Mouse (Mus musculus): ENCODE data around the gene Lrrc10b.

Gene Lrrc10b

GRCm38 (mm10) chr19:10456752-10457483 is at the start of gene Lrrc10b:
TSS of gene Lrrc10b (minus strand) at chr19:10457473.
- in situ Hi-C loops (cut with MboI, MseI): no loop called here

DNA sequence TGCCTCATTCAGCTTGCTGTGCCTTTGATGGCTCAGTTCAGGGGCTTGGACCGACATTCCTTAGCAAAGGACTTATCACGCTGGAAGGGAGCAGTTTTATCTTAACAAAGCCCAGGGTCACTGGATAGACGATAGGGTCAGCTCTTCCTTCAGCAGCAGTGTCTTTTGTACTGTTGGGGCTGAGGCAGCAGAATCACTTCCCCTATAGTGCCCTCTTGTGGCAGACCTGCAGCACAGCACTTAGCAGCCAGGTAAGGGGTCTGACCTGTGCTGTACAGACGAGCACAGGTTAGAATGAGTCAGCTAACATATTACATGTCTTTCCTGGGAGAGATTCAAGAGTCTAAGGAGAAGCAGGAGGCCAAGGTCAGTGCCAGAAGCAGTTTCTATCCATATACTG is 45.3 kb upstream of the Lrrc10b start:
- in situ Hi-C loops (cut with MboI, MseI): no loop called here

DNA sequence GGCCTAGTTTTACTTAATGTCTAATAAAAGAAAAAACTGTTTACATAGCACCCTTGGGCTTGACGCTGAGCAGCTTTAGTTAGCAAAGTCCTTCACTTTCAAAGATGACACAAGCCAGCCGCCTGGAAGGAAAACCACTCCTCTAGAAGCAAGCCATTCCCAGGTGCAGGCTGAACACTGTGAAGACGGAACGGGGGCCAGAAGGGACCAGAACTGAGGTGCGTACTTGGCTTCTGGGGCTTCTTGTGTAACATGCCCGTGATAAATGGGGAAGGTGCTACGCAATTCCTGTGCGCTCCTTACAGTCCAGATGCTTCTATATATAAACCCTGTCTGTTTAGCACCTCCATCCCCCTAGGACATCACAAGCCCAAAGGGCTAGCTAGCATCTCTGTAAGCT is 43.3 kb upstream of the Lrrc10b start:
- in situ Hi-C loops (cut with MboI, MseI): no loop called here

- in situ Hi-C loops (cut with MboI, MseI): no loop called here
Observed at GRCm38 (mm10) chr19:10497512-10498160, 40.4 kb upstream of the Lrrc10b start.

DNA sequence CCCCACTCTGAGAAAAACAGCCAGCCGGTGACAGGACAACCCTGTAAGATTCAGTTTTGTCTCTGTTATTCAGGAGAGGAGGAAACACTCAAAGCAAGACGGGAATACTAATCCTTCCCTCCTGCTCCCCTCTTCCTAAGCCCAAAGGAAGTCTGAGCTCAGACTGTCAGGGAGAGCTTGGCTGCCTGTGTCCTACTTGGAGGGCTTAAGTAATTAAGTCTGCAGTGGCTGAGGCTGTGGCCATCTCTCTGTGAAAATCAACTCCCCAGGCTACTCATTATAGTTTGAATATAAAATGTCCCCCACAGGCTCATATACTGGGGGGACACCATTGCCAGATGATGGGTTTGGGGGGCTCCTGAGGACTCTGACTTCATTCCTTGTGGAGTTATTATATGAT is 39.7 kb upstream of the Lrrc10b start:
- in situ Hi-C loops (cut with MboI, MseI): no loop called here

DNA sequence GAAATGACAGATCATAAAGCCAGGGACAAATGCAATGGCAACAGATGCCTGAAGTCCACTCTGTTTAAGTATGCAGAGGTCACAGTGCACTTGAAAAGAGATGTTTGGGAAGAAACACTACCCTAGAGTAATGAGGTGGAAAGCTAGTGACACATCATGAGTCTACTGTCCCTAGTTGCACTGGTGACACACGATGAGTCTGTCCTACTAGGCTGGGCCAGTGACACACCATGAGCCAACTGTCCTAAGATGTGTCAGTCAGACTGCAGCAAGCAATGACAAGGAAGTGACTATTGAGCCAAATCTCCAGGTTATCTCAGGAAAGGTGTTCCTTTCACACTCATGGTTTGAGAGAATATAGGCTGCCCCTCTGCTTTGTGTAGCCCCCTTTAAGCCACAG is 38.4 kb upstream of the Lrrc10b start:
- in situ Hi-C loops (cut with MboI, MseI): no loop called here

DNA sequence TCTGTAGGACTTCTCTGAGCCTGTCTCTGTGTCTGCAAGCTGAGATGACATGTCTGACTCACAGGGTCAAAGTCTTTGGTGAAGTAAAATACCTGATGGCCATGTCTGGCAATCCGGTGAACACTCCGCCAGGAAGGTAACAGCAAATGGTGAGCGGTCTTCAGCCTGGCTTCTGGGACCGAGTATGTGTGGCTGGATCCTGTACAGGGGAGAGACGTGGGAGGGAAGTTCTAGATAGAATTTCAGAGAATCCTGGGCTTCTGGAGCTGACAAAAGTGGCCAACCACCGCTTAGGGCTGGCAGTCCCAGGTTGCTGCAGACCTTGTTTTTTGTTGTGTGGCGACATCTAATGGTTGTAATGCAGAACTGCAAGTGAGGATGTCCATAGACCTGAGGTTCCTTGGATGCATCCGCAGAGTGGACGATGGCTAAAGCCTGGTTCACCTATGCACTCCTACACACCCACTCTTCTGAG is 29.0 kb upstream of the Lrrc10b start:
- in situ Hi-C loops (cut with MboI, MseI): loop anchor here (5.0 kb wide), 1 partner anchor 34 kb away; no protein-coding TSS in a partner anchor

DNA sequence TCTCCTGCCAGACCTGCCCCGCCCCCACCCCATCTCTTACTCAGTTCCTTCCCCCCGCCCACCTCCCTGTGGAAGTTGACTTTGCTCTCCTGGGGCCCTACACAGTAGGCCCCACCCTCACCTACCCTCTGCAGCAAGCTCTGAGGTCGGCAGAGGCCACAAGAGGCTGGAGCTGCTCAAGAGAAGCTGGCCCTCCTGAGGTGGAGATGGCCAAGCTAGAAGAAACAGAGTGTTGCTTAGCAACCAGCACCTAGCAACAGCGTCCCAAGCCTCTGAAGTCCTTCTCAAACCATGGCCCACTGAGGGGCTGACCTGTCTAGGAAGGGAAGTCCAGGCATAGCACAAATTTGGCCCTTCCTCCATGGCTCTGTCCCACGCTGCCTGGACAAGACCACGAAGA is 25.4 kb upstream of the Lrrc10b start, which contains the start of gene Ppp1r32:
TSS of gene Ppp1r32 (minus strand) at position 226 of the 400 bp plus-strand sequence.
- in situ Hi-C loops (cut with MboI, MseI): no loop called here

DNA sequence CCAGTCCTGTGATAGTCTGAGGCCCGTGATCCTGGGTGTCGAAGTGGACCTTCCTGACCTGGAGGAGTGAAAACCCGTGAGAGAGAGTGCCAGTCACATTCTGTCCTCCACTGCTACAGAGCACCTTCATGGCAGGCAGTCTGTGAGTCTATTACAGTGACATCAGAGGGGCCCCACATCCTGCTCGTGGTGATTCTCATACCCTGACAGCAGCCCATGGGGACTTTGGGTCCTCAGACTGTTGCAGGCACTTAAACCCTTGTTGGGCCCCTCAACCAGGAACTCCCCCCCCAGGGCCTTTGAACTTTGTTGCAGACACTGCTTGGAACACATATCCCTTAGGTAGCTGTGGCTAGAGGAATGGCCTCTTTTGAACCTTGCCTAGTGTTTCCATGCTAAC is 22.3 kb upstream of the Lrrc10b start:
- in situ Hi-C loops (cut with MboI, MseI): no loop called here

- in situ Hi-C loops (cut with MboI, MseI): no loop called here
Observed at GRCm38 (mm10) chr19:10473779-10474178, 16.5 kb upstream of the Lrrc10b start.

DNA sequence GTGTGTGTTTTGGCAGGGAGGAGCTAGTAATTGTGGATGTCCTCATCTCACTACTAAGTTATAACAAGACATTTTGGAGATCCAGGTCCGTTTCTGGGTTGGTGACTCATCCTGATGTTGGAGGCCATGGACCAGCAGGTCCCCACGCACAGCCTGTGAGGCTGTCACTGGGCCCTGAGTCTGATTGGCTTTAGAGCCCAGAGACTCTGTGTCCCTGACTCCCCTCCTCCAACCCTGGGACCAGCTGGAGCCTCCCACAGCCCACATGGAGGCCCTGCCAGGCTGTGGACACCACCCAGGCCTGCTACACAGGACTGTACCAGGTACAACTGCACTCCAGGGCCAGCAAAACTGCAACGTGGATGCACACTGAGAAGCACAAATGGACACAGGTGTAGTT is 15.7 kb upstream of the Lrrc10b start:
- in situ Hi-C loops (cut with MboI, MseI): no loop called here

DNA sequence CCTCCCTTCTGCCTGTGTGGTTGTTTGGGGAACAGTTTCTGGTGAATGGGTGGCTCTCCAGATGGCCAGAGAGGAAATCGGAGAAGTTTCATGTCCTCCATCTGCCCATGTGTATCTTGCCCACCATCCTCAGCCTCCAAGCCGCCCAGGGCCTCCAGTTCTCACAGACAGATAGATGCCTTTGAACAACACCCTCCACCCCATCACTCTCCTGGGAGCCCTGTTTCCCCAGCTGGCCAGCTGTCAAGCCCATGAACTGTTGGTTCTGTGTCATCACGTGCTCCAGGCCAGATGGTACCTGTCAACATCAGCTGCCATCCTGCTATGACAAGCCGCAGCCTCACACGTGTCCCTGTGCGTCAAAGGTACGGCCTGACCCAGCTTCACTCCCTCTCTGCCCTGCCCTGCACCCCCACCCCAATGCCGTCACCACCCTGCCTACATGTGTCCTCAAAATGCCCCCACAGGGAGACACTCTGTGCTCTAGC is 11.9 kb upstream of the Lrrc10b start:
- in situ Hi-C loops (cut with MboI, MseI): no loop called here

GRCm38 (mm10) chr19:10464427-10464826 is 7.2 kb upstream of the Lrrc10b start:
- in situ Hi-C loops (cut with MboI, MseI): no loop called here

GRCm38 (mm10) chr19:10461584-10461983 is 4.3 kb upstream of the Lrrc10b start:
- in situ Hi-C loops (cut with MboI, MseI): no loop called here

DNA sequence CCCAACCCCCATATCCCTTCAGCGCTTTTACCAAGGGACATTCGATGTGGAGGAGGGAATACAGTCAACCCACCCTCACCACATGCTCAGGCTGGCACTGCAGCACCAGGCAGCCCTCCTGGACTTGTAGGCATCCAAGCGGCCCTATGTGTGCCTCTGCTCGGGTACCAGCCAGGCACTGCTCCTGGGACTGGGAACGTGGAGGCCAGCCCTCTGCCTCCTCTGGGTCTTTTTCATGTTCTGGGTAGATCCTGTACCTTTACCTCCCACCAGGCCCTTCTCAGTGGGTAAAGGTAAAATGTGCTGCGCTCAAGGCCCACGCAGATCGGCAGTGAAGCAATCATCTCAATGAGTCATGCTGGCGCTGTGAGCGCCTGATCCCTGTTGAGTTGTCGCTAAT is 2.6 kb upstream of the Lrrc10b start:
- in situ Hi-C loops (cut with MboI, MseI): no loop called here

GRCm38 (mm10) chr19:10458096-10458495 is 823 bp upstream of the Lrrc10b start:
- in situ Hi-C loops (cut with MboI, MseI): no loop called here

DNA sequence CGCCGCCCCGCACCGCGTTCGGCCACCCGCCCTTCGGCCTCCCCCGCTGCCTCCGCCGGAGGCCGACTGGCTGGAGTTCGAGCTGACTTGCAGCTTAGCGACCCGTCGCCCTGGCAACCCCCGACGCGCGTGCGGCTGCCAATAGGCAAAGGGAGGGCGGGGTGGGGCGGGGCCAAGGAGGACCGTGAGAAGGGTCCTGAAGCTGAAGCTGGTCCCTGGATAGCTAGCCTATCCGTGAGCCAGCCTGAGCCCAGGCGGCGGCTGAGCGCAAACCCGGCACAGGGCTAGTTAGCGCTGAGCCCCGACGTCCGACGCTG is 169 bp upstream of the Lrrc10b start:
- in situ Hi-C loops (cut with MboI, MseI): no loop called here

DNA sequence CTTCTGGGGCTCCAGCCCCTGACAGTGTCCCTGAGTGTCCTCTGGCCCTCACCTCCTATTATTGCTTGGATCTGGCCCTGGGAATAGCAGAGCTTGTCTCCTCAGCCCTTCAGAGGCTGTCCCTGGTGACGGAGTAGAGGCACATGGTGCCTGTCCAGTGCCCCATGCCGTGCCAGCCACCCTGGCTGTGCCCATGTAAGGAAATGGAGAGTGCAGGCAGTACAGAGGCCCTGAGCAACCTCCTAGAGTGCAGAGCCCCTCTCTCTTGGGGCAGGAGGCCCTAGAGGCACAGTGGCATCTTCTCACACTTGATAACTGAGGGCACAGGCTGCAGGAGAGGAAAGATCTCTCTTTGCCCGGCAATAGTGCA is 1.9 kb downstream of the Lrrc10b start:
- in situ Hi-C loops (cut with MboI, MseI): no loop called here

DNA sequence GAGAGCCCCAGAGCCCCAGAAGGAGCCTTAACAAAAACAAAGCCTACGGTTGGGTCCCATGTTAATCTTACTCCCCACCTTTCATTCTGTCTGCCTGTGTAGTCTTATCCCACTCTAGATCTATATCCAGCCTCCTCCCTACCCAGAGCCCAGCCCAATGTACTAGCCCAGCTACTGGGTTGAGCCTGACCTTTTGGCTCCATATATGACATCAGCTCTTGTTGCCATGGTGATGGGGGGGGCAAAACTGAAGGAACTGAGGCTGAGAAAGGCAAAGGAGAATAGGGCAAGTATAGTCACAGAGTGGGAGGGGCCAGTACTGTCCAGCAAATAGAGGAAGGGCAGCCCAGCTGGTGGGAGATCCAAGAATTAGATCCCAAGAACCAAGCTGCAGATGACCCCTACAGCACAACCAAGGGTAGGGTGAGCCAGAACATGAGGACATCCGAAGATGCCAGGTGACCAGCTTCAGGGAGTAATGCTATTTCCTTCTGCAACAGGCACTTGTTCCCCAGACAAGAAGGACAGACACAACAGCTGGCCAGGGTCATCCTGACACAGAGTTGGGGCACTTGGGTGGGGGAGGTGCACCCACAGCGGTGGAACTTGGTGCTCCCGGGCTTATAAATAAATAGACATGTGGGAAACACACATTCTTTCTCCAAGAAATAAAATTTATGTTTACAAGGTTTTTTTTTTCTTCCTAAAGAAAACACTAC is 2.4 kb downstream of the Lrrc10b start:
- in situ Hi-C loops (cut with MboI, MseI): loop anchor here (5.0 kb wide), 1 partner anchor 32 kb away; no protein-coding TSS in a partner anchor

DNA sequence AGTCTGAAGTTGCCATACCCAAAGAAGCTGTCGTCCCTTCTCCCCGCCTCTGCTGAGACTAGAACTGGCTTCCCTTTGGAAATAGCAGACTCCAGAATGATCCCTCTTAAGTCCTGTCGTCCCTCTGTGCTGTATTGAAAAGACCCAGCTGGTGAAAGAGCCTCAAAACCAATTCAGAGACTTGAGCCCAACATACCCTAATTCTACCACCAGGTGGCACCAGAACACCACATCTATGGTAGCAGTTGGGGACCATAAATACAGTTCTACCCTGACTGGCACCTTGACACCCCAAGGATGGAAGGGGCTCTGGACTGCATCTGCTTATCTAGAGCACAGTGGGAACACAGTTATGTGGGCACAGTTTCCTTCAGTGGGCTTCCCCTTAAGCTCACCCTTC is 7.6 kb downstream of the Lrrc10b start:
- in situ Hi-C loops (cut with MboI, MseI): loop anchor here (5.0 kb wide), 1 partner anchor 38 kb away; no protein-coding TSS in a partner anchor

DNA sequence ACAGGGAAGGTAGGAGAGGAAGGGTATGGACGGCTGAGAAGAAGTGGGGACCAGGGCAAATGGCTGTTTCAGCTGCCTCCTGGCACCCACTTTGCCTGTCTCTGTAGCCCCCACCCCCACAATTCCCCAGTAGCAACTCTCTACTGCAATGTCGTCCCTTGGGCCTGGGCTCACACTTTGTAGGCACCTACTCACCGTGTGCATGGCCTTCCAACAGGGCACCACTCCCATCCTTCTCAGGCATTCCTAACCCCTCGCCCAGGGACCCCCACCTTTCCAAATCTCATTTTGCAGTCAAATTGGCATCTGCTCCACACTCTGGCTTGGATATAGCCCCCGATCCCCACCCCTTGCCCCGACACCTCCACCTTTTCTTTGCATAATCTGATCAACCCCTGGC is 8.1 kb downstream of the Lrrc10b start:
- in situ Hi-C loops (cut with MboI, MseI): no loop called here

GRCm38 (mm10) chr19:10448275-10448674 is 9.0 kb downstream of the Lrrc10b start:
- in situ Hi-C loops (cut with MboI, MseI): no loop called here
